9 mouse cellular contexts compared by ENCODE assay signal in the genomic region with DNA sequence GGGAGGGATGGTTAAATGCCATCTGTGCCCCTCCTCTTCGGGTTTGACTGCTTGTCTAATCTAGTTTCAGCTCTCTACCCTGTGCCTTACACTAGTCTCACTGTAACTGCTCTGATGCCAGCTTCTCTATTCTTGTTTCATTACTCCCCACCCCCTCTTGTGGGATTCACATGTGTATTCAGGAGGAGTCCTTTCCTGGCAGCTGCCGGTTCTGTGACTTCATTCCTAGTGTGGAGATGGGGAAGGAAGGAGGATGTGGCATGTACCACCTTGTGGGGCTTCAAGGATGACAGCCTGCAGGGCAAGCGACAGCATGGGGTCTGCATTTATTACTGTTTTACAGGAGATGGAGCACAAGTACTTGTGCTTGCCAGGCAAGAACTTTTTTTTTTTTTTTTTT. TPM values are rescaled to one million over a fixed set of nuclear protein-coding genes. Genes with fewer than 3 reads are reported as not detected.
DNase-seq lines count a peak whose midpoint lies in the region; ATAC-seq and TF ChIP-seq lines count a peak whose summit lies in the region.
"Had no signal": no experiment of that assay in that cellular context is flagged by ENCODE, and none has a peak within 500 bp of the region (broad histone marks: within the 10 kb centered on the region; RNA-seq: fewer than 3 reads in every experiment).

No protein-coding gene starts in this region.

- DNase-seq in gastrocnemius, adult 2 months: no peak
- no peak for DNase-seq in gastrocnemius, postnatal 10 days
- peak; percentile 46 for DNase-seq in 3T3-L1 (ENCODE audit: low read depth, low spot score)
- DNase-seq in embryonic facial prominence, embryonic 14.5 days (ENCODE audit: low spot score): no peak
- no peak for DNase-seq in testis, postnatal 14 days (ENCODE audit: low spot score)
- DNase-seq in adrenal gland, postnatal 10 days: no peak
- no peak for DNase-seq in right cerebral cortex, postnatal 14 days
- DNase-seq: gastrocnemius, postnatal 25 days had no signal

- TF ChIP-seq CTCF in gastrocnemius, adult 2 months (IDR thresholded peaks at IDR 0.05): no peak

- H3K4me1 ChIP-seq in embryonic facial prominence, embryonic 14.5 days (ENCODE audit: control insufficient read depth, insufficient read depth, low read length): peaks cover 4% of the 10 kb centered on the region; the same call in 1 of the 2 replicates
- peaks cover 30% of the 10 kb centered on the region for H3K4me1 ChIP-seq in liver, embryonic 15.5 days (replicated peaks)

- no peaks in the 10 kb centered on the region for H3K27me3 ChIP-seq in embryonic facial prominence, embryonic 14.5 days (replicated peaks; ENCODE audit: control insufficient read depth, insufficient read depth, low read length)
- no peaks in the 10 kb centered on the region for H3K27me3 ChIP-seq in liver, embryonic 15.5 days

- H3K9ac ChIP-seq in embryonic facial prominence, embryonic 14.5 days (ENCODE audit: low read depth, low read length): no peak overlapping the region
- no peak overlapping the region for H3K9ac ChIP-seq in liver, embryonic 15.5 days

- WGBS in embryonic facial prominence, embryonic 14.5 days: 47% methylated on average over 3 of the region's 3 CpGs
- 46% methylated on average over 3 of the region's 3 CpGs for WGBS in liver, embryonic 15.5 days (ENCODE audit: insufficient replicate concordance)

- H3K9me3 ChIP-seq in embryonic facial prominence, embryonic 14.5 days (ENCODE audit: control insufficient read depth, low read length): no peaks in the 10 kb centered on the region
- no peaks in the 10 kb centered on the region for H3K9me3 ChIP-seq in liver, embryonic 15.5 days (replicated peaks)

- peak overlapping the region; percentile 96; the same call in 1 of the 2 replicates for H3K4me2 ChIP-seq in embryonic facial prominence, embryonic 14.5 days (ENCODE audit: low read depth, low read length)
- peak overlapping the region; percentile 96 for H3K4me2 ChIP-seq in liver, embryonic 15.5 days

- peak overlapping the region; percentile 48 for H3K27ac ChIP-seq in gastrocnemius, adult 2 months
- H3K27ac ChIP-seq in embryonic facial prominence, embryonic 14.5 days (replicated peaks; ENCODE audit: low read depth, low read length): no peak overlapping the region
- 0 out of 2 replicates have a peak overlapping the region, but pooled peaks have one; percentile 80 for H3K27ac ChIP-seq in liver, embryonic 15.5 days (replicated peaks)

- H3K36me3 ChIP-seq in embryonic facial prominence, embryonic 14.5 days (ENCODE audit: control insufficient read depth, insufficient read depth, low read length): peaks cover 32% of the 10 kb centered on the region
- H3K36me3 ChIP-seq in liver, embryonic 15.5 days (replicated peaks): peaks cover 20% of the 10 kb centered on the region

- ATAC-seq in embryonic facial prominence, embryonic 14.5 days (ENCODE audit: low read depth): no peak
- no peak for ATAC-seq in liver, embryonic 15.5 days (ENCODE audit: insufficient read depth)

- peak overlapping the region; percentile 16 for H3K4me3 ChIP-seq in gastrocnemius, adult 2 months
- H3K4me3 ChIP-seq in embryonic facial prominence, embryonic 14.5 days (ENCODE audit: low read depth, low read length): 0 out of 2 replicates have a peak overlapping the region, but pooled peaks have one; percentile 92
- H3K4me3 ChIP-seq in liver, embryonic 15.5 days (replicated peaks): no peak overlapping the region

- intact Hi-C loops in gastrocnemius, adult 2 months (cut with DNase I): loop anchor here (2.0 to 10.0 kb wide), 3 partner anchors 87 to 247 kb away; partner anchors contain the start of genes Ilk, Rrp8 and Smpd1

RNA-seq across cellular contexts. Expression of gene Gm45799, which starts 1.6 kb away (rescaled TPM):
- total RNA-seq in gastrocnemius, adult 2 months (2021): 1 to 10 TPM in 1 of 2 experiments, under 1 TPM in 1; 0.64 to 3.4 TPM
- 1 to 10 TPM; 1.9 to 3.1 TPM for total RNA-seq in gastrocnemius, postnatal 10 days (2021)
- polyA plus RNA-seq in embryonic facial prominence, embryonic 14.5 days (2014; fragmentation: Nextera tagmentation; extraction: Ambion mirVana): 38.5 and 40.0 TPM in 2 replicates
- 14.4 and 24.6 TPM in 2 replicates for polyA plus RNA-seq in liver, embryonic 15.5 days (2015; fragmentation: Nextera tagmentation; extraction: Ambion mirVana)
- total RNA-seq in adrenal gland, postnatal 10 days (2021): 10 to 100 TPM in 1 of 2 experiments, 1 to 10 TPM in 1; 6.3 to 10.4 TPM

RNA-seq across cellular contexts. Expression of gene Arfip2, which starts 1.7 kb away (rescaled TPM):
- 10 to 100 TPM in 1 of 2 experiments, 1 to 10 TPM in 1; 8.8 to 10.5 TPM for total RNA-seq in gastrocnemius, adult 2 months (2021)
- 10 to 100 TPM; 21.2 to 28.2 TPM for total RNA-seq in gastrocnemius, postnatal 10 days (2021)
- polyA plus RNA-seq in embryonic facial prominence, embryonic 14.5 days (2014; fragmentation: Nextera tagmentation; extraction: Ambion mirVana): 100 and 103 TPM in 2 replicates
- 10.9 and 13.8 TPM in 2 replicates for polyA plus RNA-seq in liver, embryonic 15.5 days (2015; fragmentation: Nextera tagmentation; extraction: Ambion mirVana)
- total RNA-seq in adrenal gland, postnatal 10 days (2021): 10 to 100 TPM; 48.3 to 57.8 TPM

RNA-seq across cellular contexts. Expression of gene Timm10b, which starts 2.1 kb away (rescaled TPM):
- total RNA-seq in gastrocnemius, adult 2 months (2021): 10 to 100 TPM; 53.3 to 64.0 TPM
- 10 to 100 TPM; 67.5 to 79.0 TPM for total RNA-seq in gastrocnemius, postnatal 10 days (2021)
- polyA plus RNA-seq in embryonic facial prominence, embryonic 14.5 days (2014; fragmentation: Nextera tagmentation; extraction: Ambion mirVana): 183 and 216 TPM in 2 replicates
- polyA plus RNA-seq in liver, embryonic 15.5 days (2015; fragmentation: Nextera tagmentation; extraction: Ambion mirVana): 94.4 and 98.5 TPM in 2 replicates
- 100 to 1,000 TPM; 129 to 132 TPM for total RNA-seq in adrenal gland, postnatal 10 days (2021)

RNA-seq across cellular contexts. Expression of gene Trim3, which starts 8.6 kb away (rescaled TPM):
- 10 to 100 TPM; 14.7 to 16.4 TPM for total RNA-seq in gastrocnemius, adult 2 months (2021)
- 10 to 100 TPM; 18.8 to 29.4 TPM for total RNA-seq in gastrocnemius, postnatal 10 days (2021)
- 31.2 and 32.8 TPM in 2 replicates for polyA plus RNA-seq in embryonic facial prominence, embryonic 14.5 days (2014; fragmentation: Nextera tagmentation; extraction: Ambion mirVana)
- polyA plus RNA-seq in liver, embryonic 15.5 days (2015; fragmentation: Nextera tagmentation; extraction: Ambion mirVana): 3.5 and 4.9 TPM in 2 replicates
- total RNA-seq in adrenal gland, postnatal 10 days (2021): 10 to 100 TPM; 32.5 to 45.1 TPM

RNA-seq across cellular contexts. Expression of gene Dnhd1, which starts 8.7 kb away (rescaled TPM):
- total RNA-seq in gastrocnemius, adult 2 months (2021): under 1 TPM; 0.36 to 0.59 TPM
- total RNA-seq in gastrocnemius, postnatal 10 days (2021): under 1 TPM; 0.90 to 0.94 TPM
- polyA plus RNA-seq in embryonic facial prominence, embryonic 14.5 days (2014; fragmentation: Nextera tagmentation; extraction: Ambion mirVana): 0.45 and 2.3 TPM in 2 replicates
- 0.10 and 0.32 TPM in 2 replicates for polyA plus RNA-seq in liver, embryonic 15.5 days (2015; fragmentation: Nextera tagmentation; extraction: Ambion mirVana)
- 1 to 10 TPM; 3.0 to 4.7 TPM for total RNA-seq in adrenal gland, postnatal 10 days (2021)
